ENCODE assay signal across 8 mouse cellular contexts in the genomic region with DNA sequence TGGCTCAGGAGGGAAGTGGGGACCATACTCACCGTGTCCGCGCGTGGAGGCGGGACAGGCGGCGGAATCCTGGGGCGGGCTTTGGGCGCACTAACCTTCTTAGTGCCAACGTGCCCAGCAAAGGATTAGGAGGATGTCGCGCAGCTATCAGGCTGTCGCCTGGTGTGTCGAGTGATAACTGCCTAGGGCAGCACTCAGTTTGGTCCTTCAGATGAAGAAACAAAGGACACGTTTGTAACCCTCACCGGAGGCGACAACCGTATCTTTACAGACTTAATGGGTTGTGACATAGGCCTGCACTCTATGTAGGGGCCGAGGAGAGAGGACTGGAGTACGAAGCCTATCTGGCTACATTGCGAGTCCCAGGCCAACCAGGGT. TPM values are rescaled to one million over a fixed set of nuclear protein-coding genes. Genes with fewer than 3 reads are reported as not detected.
DNase-seq lines count a peak whose midpoint lies in the region; ATAC-seq and TF ChIP-seq lines count a peak whose summit lies in the region.

No protein-coding gene starts in this region.

- no peaks in the 10 kb centered on the region for H3K36me3 ChIP-seq in liver, adult 2 months (ENCODE audit: control insufficient read depth, insufficient read depth, low read length)
- no peaks in the 10 kb centered on the region for H3K36me3 ChIP-seq in embryonic facial prominence, embryonic 11.5 days (replicated peaks; ENCODE audit: control insufficient read depth, insufficient read depth, low read depth, low read length)
- no peaks in the 10 kb centered on the region for H3K36me3 ChIP-seq in intestine, embryonic 15.5 days
- no peaks in the 10 kb centered on the region for H3K36me3 ChIP-seq in myocyte (ENCODE audit: control insufficient read depth, insufficient read depth)

- H3K4me1 ChIP-seq in liver, adult 2 months (ENCODE audit: control insufficient read depth, insufficient read depth, low read length), result no peaks in the 10 kb centered on the region
- no peaks in the 10 kb centered on the region for H3K4me1 ChIP-seq in embryonic facial prominence, embryonic 11.5 days (ENCODE audit: control insufficient read depth, insufficient read depth, low read length)
- H3K4me1 ChIP-seq in intestine, embryonic 15.5 days (replicated peaks), result no peaks in the 10 kb centered on the region; the same call in 1 of the 2 replicates

- H3K4me3 ChIP-seq in liver, adult 2 months (ENCODE audit: insufficient read depth, low read depth, low read length), result peak overlapping the region; percentile 91
- H3K4me3 ChIP-seq in embryonic facial prominence, embryonic 11.5 days (ENCODE audit: low read depth, low read length), result peak overlapping the region; percentile 61
- peak overlapping the region; percentile 61 for H3K4me3 ChIP-seq in intestine, embryonic 15.5 days (replicated peaks)
- peak overlapping the region; percentile 25 for H3K4me3 ChIP-seq in myocyte

- WGBS in liver, adult 2 months, result 13% methylated on average over 21 of the region's 21 CpGs
- WGBS in embryonic facial prominence, embryonic 11.5 days, result 2% methylated on average over 21 of the region's 21 CpGs
- WGBS in intestine, embryonic 15.5 days, result 6% methylated on average over 21 of the region's 21 CpGs

- peak overlapping the region; percentile 61 for H3ac ChIP-seq in myocyte (ENCODE audit: control insufficient read depth, insufficient read length)

- no peak for TF ChIP-seq POLR2A in liver, adult 2 months (IDR thresholded peaks at IDR 0.05; ENCODE audit: extremely low read depth, insufficient read depth, low read length)
- no peak for TF ChIP-seq POLR2A in myocyte (IDR thresholded peaks at IDR 0.05; ENCODE audit: insufficient read length, low read depth)

- no peak for TF ChIP-seq CTCF in liver, adult 2 months (IDR thresholded peaks at IDR 0.05; ENCODE audit: low read depth, low read length)

- peak; percentile 57 for ATAC-seq in embryonic facial prominence, embryonic 11.5 days (replicated peaks; ENCODE audit: insufficient number of reproducible peaks, low FRiP score, low TSS enrichment, low read depth)
- peak; percentile 76 for ATAC-seq in intestine, embryonic 15.5 days

- H3K27ac ChIP-seq in liver, adult 2 months (replicated peaks; ENCODE audit: insufficient read depth, low read depth, low read length), result no peak overlapping the region
- H3K27ac ChIP-seq in embryonic facial prominence, embryonic 11.5 days (replicated peaks; ENCODE audit: low read depth, low read length), result no peak overlapping the region
- H3K27ac ChIP-seq in intestine, embryonic 15.5 days, result no peak overlapping the region

- no peaks in the 10 kb centered on the region for H3K27me3 ChIP-seq in liver, adult 2 months (ENCODE audit: control insufficient read depth, insufficient read depth, low read length)
- H3K27me3 ChIP-seq in embryonic facial prominence, embryonic 11.5 days (ENCODE audit: control insufficient read depth, insufficient read depth, low read length), result no peaks in the 10 kb centered on the region
- H3K27me3 ChIP-seq in intestine, embryonic 15.5 days (replicated peaks), result no peaks in the 10 kb centered on the region
- no peaks in the 10 kb centered on the region for H3K27me3 ChIP-seq in myocyte (ENCODE audit: control insufficient read depth, insufficient read depth, insufficient read length)

- H3K4me2 ChIP-seq in embryonic facial prominence, embryonic 11.5 days (ENCODE audit: low read depth, low read length), result peak overlapping the region; percentile 59
- peak overlapping the region; percentile 73 for H3K4me2 ChIP-seq in intestine, embryonic 15.5 days (replicated peaks)
- H3K4me2 ChIP-seq in myocyte (ENCODE audit: low read depth), result peak overlapping the region; percentile 76

- H3K9ac ChIP-seq in liver, adult 2 months (ENCODE audit: low read depth, low read length), result peak overlapping the region; percentile 81
- H3K9ac ChIP-seq in embryonic facial prominence, embryonic 11.5 days (replicated peaks; ENCODE audit: low read length), result peak overlapping the region; percentile 58
- peak overlapping the region; percentile 43 for H3K9ac ChIP-seq in intestine, embryonic 15.5 days

- no peak for DNase-seq in liver, adult 2 months (ENCODE audit: extremely low read depth, low read depth, low spot score)
- no peak for DNase-seq in liver
- no peak for DNase-seq in embryonic facial prominence, embryonic 11.5 days (ENCODE audit: low spot score)
- no peak for DNase-seq in urinary bladder, adult 18-20 months (ENCODE audit: low spot score in 2 of 2)
- DNase-seq in cerebellum, adult 11-12 months, result no peak
- DNase-seq in gastrocnemius, adult 18-20 months (ENCODE audit: low spot score), result no peak

- H3K79me2 ChIP-seq in liver, adult 2 months (ENCODE audit: control insufficient read depth, insufficient read depth, low read length), result no peaks in the 10 kb centered on the region
- no peaks in the 10 kb centered on the region for H3K79me2 ChIP-seq in myocyte (ENCODE audit: control insufficient read depth, insufficient read depth)

- no peaks in the 10 kb centered on the region for H3K9me3 ChIP-seq in embryonic facial prominence, embryonic 11.5 days (replicated peaks; ENCODE audit: control insufficient read depth, low read length)
- no peaks in the 10 kb centered on the region for H3K9me3 ChIP-seq in intestine, embryonic 15.5 days

TF ChIP-seq in myocyte, 11 proteins besides CTCF, POLR2A, EP300 and RAD21:
- TF ChIP-seq TCF3 (IDR thresholded peaks at IDR 0.05; ENCODE audit: insufficient read length, low read depth), result no peak
- TF ChIP-seq E2F4 (IDR thresholded peaks at IDR 0.05; ENCODE audit: insufficient read depth), result no peak

RNA-seq across cellular contexts. Expression of gene Ubxn11, which starts 0.4 kb away (rescaled TPM):
- total RNA-seq in liver, adult 2 months (2014; rRNA removed), result 0.09 and 0.34 TPM in 2 replicates
- polyA plus RNA-seq in liver, adult 2 months (2012; rRNA removed), result 0.66 and 1.2 TPM in 2 replicates
- polyA plus RNA-seq in embryonic facial prominence, embryonic 11.5 days (2014; fragmentation: Nextera tagmentation; extraction: Ambion mirVana), result 5.7 and 6.0 TPM in 2 replicates
- polyA plus RNA-seq in intestine, embryonic 15.5 days (2015; fragmentation: Nextera tagmentation; extraction: Ambion mirVana), result 4.4 and 6.0 TPM in 2 replicates
- 1.5 TPM for polyA plus RNA-seq in myocyte (2012; fragmentation: generic; extraction: Trizol)
- 1 to 10 TPM; 1.3 to 1.6 TPM for total RNA-seq in gastrocnemius, adult 18-20 months (2021)

RNA-seq across cellular contexts. Expression of gene Cd52, which starts 7.8 kb away (rescaled TPM):
- 20.0 and 26.8 TPM in 2 replicates for total RNA-seq in liver, adult 2 months (2014; rRNA removed)
- polyA plus RNA-seq in liver, adult 2 months (2012; rRNA removed), result 7.6 and 10.4 TPM in 2 replicates
- 5.2 and 5.4 TPM in 2 replicates for polyA plus RNA-seq in embryonic facial prominence, embryonic 11.5 days (2014; fragmentation: Nextera tagmentation; extraction: Ambion mirVana)
- 27.0 and 29.7 TPM in 2 replicates for polyA plus RNA-seq in intestine, embryonic 15.5 days (2015; fragmentation: Nextera tagmentation; extraction: Ambion mirVana)
- not detected for polyA plus RNA-seq in myocyte (2012; fragmentation: generic; extraction: Trizol)
- total RNA-seq in gastrocnemius, adult 18-20 months (2021), result under 1 TPM; 0.84 to 1.00 TPM

RNA-seq across cellular contexts. Expression of gene Sh3bgrl3, which starts 25.9 kb away (rescaled TPM):
- 6.0 and 10.3 TPM in 2 replicates for total RNA-seq in liver, adult 2 months (2014; rRNA removed)
- polyA plus RNA-seq in liver, adult 2 months (2012; rRNA removed), result 36.6 and 45.0 TPM in 2 replicates
- 316 TPM in 2 replicates for polyA plus RNA-seq in embryonic facial prominence, embryonic 11.5 days (2014; fragmentation: Nextera tagmentation; extraction: Ambion mirVana)
- 362 and 375 TPM in 2 replicates for polyA plus RNA-seq in intestine, embryonic 15.5 days (2015; fragmentation: Nextera tagmentation; extraction: Ambion mirVana)
- 262 TPM for polyA plus RNA-seq in myocyte (2012; fragmentation: generic; extraction: Trizol)
- 10 to 100 TPM; 14.1 to 19.8 TPM for total RNA-seq in gastrocnemius, adult 18-20 months (2021)

RNA-seq across cellular contexts. Expression of gene Crybg2, which starts 42.1 kb away (rescaled TPM):
- 0.94 and 1.4 TPM in 2 replicates for total RNA-seq in liver, adult 2 months (2014; rRNA removed)
- 0.42 and 1.6 TPM in 2 replicates for polyA plus RNA-seq in liver, adult 2 months (2012; rRNA removed)
- polyA plus RNA-seq in embryonic facial prominence, embryonic 11.5 days (2014; fragmentation: Nextera tagmentation; extraction: Ambion mirVana), result 1.8 and 3.6 TPM in 2 replicates
- 14.9 and 16.6 TPM in 2 replicates for polyA plus RNA-seq in intestine, embryonic 15.5 days (2015; fragmentation: Nextera tagmentation; extraction: Ambion mirVana)
- polyA plus RNA-seq in myocyte (2012; fragmentation: generic; extraction: Trizol), result 0.58 TPM
- total RNA-seq in gastrocnemius, adult 18-20 months (2021), result under 1 TPM in 1 of 2 experiments, not detected in 1; 0.07 TPM

RNA-seq across cellular contexts. Expression of gene Zfp683, which starts 49.1 kb away (rescaled TPM):
- total RNA-seq in liver, adult 2 months (2014; rRNA removed), result not detected in 2 replicates
- 0.55 and 1.0 TPM in 2 replicates for polyA plus RNA-seq in liver, adult 2 months (2012; rRNA removed)
- not detected in 2 replicates for polyA plus RNA-seq in embryonic facial prominence, embryonic 11.5 days (2014; fragmentation: Nextera tagmentation; extraction: Ambion mirVana)
- not detected in 2 replicates for polyA plus RNA-seq in intestine, embryonic 15.5 days (2015; fragmentation: Nextera tagmentation; extraction: Ambion mirVana)
- not detected for polyA plus RNA-seq in myocyte (2012; fragmentation: generic; extraction: Trizol)
- not detected for total RNA-seq in gastrocnemius, adult 18-20 months (2021)

Comparison
In these comparisons a context has a peak if more than half of its experiments do, and no peak if none do; other contexts are left out.
1. H3K4me3 ChIP-seq: peak in every context shown above with its lines; median percentile 91 in liver, adult 2 months; 61 in embryonic facial prominence, embryonic 11.5 days; 61 in intestine, embryonic 15.5 days; 25 in myocyte.